Mouse (Mus musculus): ENCODE results near the gene Capn9.
A peak's percentile ranks its signal among the peaks of the same experiment; 100 is the strongest.

The Capn9 gene

GRCm38 (mm10) chr8:124575811-124576210, at the start of gene Capn9:
TSS of gene Capn9 (plus strand) at chr8:124576111.
- DNase-seq = no peak

- no peak for DNase-seq
Observed at GRCm38 (mm10) chr8:124526261-124526660, 49.6 kb upstream of the Capn9 start.

DNA sequence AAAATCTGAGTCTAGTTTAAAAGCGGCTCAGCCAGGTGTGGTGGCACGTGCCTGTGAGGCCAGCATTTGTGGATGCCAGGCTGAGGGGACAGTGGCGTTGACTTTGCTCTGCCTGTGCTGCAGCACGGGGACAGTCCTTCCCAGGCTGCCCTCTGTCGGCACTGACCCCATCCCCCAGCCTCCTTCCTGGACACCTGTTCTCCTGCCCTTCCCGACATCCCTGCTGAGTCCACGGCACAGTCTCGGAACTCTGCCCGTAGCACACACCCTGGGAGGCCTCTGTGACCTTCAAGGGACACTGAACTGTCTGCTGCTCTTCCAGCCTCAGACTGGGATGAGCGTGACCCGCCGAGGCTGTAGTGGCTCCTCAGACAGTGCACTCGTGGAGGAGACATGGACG, 45.8 kb upstream of the Capn9 start:
- DNase-seq = no peak

DNA sequence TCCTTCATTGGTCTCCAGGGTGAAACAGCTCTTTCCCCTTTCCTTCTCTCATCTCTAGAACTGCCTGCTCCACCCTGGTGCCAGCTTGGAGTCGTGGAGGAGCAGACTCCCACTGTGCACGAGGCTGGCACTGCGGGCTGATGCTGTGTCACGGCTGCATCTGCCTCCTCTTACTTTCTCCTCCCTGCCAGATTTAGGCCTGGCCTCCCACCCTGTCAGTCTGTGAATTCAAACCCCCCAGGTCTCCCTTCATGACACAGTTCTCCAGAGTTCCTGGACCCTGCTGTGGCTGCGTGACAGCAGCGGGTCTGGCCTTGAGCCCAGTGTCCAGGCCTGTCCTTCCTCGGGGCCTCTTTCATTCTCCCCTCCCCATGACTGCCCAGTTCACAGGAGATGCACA, 45.4 kb upstream of the Capn9 start:
- no peak for DNase-seq

DNA sequence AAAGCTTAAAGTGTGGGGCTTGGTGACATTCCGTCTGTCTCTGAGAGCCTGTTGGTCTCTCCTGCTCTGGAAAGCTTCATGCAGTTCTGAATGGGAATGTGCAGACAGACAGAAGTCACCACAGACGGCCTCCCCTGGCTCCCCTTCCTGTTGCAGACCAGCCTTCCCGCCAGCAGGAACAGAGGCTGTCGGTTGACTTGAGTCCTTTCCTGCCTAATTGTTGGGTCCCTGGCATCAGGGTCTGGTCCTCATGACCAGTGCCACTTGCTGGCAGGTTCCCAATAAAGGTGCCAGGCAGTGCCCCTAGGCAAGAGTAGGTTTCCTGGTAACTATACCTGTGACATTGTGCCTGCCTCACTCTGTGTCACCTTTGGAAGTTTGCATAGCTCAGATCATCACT, 44.9 kb upstream of the Capn9 start:
- DNase-seq = no peak

GRCm38 (mm10) chr8:124532626-124533025, 43.3 kb upstream of the Capn9 start:
- no peak for DNase-seq

DNA sequence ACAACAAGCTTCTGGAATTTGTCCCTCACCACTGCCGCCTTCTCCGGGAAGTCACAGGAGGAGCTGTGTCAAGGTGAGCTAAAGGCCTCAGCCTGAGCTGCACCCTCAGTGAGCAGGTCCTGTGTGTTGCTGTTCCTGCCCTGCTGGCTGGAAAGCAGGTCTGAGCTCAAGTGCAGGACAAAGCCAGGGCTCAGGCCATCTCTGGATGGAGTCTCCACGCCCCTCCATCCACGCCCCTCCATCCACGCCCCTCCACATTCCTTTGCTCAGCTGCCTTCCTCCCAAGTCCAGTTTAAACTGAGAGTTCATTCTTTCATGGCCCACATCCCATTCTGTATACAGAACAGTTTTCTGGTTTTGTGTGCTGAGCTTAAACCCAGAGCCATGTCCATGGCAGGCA, 40.5 kb upstream of the Capn9 start:
- no peak for DNase-seq

- DNase-seq = no peak
Observed at GRCm38 (mm10) chr8:124540906-124541305, 35.0 kb upstream of the Capn9 start.

DNA sequence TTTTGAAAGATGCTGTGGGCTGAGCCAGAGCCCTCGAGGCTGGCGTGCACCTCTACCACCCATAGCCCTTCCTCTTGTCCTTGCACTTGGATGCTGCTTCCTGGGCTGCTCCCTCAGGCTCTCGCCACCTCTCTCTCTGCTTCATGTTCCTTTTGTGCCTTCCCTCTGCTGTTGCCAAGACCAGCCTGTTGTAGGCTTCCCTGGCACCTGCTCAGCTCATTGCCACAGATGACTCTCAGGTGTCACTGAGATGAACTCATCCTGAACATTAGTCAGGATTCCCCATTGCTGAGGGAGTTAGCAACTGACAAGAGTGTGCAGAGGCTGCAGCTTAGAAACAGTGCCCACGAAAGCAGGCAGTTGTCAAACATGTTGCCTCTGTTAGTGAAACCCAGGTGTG, 33.9 kb upstream of the Capn9 start:
- no peak for DNase-seq

DNA sequence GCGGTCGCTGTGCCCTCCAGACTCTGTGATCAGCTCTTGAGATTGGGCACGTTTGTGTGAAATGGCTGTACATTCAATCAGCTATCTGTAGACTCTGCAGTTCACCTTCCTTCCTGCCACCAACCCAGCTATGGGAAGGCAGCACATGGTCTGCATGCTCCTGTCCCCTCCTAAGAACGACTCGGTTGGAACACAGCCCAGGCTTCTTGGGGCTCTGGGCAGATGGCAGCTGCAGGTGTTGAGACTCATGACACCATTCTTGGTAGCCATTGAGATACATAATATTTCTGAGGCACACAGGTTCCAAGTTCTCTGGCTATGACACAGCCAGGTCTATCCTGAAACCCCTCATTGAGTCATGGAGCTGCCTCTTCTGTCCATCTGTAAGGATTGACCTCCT, 32.6 kb upstream of the Capn9 start:
- DNase-seq = no peak

- no peak for DNase-seq
Observed at GRCm38 (mm10) chr8:124546371-124546770, 29.5 kb upstream of the Capn9 start.

DNA sequence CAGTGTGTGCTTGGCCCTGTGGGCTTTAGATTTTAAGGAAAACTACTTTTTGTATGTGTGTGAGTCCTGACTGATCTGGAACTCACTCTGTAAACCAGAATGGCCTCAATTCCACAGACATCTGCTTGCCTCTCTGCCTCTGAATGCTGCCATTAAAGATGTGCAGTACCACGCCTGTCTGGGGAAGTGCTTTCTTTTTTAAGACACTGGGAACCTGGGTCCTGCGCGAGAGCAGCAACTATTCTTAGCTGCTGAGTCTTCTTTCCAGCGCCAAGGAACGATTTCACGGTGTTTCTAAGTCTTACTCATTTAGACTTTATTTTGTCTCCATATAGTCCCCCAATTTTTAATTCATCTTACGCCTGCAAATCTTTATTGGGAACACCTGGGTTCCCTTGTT, 29.1 kb upstream of the Capn9 start:
- no peak for DNase-seq

DNA sequence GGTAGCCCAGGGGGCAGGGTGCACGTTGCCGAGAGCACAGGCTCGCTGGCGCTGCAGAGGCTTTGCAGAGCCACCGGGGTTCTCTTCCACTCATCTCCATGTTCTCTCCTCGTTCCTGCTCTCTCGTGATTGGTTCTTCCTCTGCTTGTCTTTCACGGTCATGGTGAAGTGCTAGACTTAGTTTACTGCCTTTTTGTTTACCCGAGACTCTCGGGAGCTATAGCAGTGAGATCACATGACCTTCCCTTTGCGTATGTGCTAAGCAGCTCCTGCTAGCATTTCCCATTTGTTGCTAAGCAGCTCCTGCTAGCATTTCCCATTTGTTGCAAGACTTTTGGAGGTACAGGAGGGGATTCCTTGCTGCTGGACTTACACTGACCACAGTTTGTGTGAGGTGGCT, 28.6 kb upstream of the Capn9 start:
- DNase-seq = no peak

DNA sequence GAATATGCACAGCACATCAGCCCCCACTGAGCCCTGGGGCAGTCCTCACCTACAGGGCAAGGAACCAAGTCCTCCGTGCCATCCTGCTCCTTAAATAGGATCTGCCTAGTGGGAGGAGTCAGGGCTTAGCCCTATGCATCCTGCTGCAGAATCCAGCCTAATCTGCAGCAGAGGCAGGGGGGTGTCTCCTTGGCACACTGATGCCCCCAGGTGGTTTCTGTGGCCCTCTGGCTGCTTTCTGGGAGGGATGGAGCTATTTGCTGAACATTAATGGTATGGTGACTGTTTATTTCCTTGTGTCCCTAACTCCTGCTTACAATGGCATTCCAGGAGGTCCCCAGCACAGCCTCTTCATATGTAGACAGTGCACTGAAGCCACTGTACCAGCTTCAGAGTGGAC, 27.7 kb upstream of the Capn9 start:
- no peak for DNase-seq

DNA sequence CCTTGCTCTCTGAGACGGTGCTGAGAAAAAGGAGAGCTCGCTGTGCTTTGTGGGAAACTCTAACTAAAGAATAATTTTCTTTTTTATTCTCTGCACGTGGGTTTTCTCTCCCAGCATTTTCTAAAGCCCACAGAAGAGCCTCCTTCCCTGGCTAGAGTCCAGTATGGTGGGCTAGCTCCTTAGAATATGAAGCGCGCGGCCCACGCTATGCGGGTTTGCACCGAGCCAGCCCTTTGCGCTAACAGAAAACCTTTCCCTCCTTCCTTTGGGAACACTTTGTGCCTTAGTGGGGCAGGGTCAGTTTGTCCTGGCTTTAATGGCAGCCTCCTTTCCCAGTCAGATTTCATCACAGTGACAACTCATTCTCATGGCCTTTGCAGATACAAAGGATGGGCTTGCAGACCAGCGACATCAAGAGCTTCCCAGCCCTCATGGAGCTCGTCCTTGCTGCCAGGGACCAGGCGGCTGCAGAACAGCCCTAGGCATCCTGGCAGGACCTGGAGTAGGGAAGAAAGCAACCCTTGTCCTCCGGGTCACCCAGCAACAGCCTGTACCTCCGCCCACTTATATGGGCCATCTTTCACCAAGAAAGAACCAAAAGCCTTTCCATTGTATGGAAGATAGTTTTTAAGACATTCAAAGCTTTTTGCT, 24.8 kb upstream of the Capn9 start:
- no peak for DNase-seq

DNA sequence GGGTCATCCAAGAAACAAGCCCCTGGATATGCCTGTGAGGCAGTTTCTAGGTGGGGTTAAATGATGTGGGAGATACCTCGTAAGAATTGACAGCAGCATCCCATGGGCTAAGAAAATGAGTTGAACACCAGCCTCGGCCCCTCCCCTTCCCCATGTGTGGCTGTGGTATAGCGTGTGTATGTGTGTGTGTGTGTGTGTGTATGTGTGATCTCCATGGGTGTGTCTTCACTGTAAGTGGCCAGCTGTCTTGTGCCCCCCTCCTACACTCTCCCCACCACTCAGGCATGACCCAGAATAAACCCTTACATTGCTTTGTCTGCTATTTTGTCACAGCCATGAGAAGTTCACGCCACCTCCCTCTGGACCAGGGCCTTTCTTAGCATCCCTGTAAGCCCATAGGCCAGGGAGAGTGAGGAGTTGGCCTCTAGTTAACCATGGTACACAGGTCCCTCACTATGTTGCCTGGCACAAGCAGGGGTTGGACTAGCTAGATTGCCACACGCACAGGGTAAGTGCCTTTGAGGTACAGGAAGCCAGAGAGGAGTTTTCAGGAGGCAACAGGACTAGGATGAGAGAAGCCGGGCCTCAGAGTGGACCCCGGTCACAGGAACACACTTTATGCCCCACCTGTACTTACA, 20.7 kb upstream of the Capn9 start:
- DNase-seq = no peak

- DNase-seq = no peak
Observed at GRCm38 (mm10) chr8:124556164-124556563, 19.7 kb upstream of the Capn9 start.

- DNase-seq = peak; percentile 71
Observed at GRCm38 (mm10) chr8:124556658-124557057, 19.3 kb upstream of the Capn9 start.

GRCm38 (mm10) chr8:124557476-124557875, 18.4 kb upstream of the Capn9 start:
- DNase-seq = no peak

GRCm38 (mm10) chr8:124567126-124567525, 8.8 kb upstream of the Capn9 start:
- DNase-seq = no peak

DNA sequence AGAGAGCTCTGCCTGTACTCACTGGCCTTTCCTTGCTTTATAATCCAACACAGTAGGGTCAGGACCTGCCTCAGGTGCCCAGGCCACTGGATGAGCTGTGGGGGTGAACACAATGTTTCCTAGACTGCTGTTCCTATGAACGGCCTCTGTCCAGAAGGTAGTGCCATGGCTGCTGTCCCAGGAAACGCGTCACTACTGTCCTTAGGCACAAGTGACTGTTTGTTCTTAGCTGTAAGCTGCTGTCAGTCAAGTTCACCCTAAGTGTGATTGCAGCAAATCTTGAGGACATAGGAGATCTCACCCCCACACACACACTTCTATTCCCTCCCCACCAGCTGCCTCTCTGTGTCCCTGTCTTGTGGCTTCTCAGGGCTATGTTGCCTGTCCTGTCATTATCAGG, 8.3 kb upstream of the Capn9 start:
- no peak for DNase-seq

DNA sequence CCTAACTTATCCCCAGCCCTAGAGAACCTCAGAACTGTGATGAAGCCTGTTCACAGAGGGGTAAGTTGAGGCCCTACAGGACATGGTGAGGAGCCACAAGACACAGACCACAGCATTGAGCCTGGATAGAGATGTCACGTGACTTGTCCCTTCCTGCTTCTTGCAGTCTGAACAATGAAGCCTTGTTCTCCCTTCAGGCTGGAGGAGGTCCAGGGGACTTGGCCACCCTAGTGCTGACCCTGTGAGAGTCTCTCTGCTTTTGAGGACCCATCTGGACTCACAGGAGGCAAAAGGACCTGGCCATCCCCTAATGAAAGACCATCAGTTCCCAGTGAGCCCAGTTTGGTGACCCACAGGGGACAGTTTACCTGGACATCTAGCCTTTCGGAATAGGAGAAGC, 6.8 kb upstream of the Capn9 start:
- peak; percentile 65 for DNase-seq

- no peak for DNase-seq
Observed at GRCm38 (mm10) chr8:124569593-124569992, 6.3 kb upstream of the Capn9 start, which contains the start of gene Agt. TSS of gene Agt (minus strand) at chr8:124569706.

GRCm38 (mm10) chr8:124571732-124572429, 4.0 kb upstream of the Capn9 start:
- no peak for DNase-seq

DNA sequence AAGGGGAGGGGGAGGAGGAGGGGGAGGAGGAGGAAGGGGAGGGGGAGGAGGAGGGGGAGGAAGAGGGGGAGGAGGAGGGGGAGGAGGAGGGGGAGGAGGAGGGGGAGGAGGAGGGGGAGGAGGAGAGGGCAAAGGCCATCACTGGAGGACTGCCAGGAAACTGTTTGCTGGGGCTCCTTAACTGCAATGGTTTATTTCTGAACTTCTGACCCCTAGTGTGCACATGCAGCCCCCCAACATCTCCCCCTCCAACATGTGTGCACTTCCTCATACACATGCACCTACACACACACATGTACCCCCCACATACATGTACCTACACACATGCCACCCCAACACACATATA, 3.5 kb upstream of the Capn9 start:
- no peak for DNase-seq
